Mouse (Mus musculus): ENCODE measurements at regions not wholly inside any gene's neighbourhood (a gene's known extent, or its start where the extent isn't known, plus 50 kb on each side); places are given as distances from the start of the nearest gene placed in this dataset.

DNA sequence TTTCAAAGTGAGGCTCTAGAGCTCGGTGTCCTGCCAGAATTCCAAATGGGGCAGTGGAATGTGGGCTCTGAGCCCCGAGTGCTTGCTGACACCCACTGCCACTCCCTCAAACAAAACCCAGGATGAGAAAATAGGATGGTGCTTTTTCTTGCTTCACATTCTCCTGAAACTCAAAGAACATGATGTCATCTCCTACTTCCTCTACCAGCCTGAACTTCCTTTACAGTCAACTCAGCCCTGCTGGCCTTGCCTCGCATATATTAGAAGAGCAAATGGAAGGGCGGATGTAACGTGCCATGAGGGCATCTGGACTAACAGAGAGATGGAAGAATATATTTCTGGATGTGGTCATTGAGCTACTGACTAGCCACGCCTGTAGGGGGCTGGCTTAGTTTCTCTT is 309.6 kb downstream of the Rbm26 start:
- H3K27me3 ChIP-seq (ENCODE audit: control insufficient read depth, insufficient read depth, low read depth, low read length) = no peaks in the 10 kb centered on the region
- ATAC-seq (ENCODE audit: low read depth) = no peak
- 54% methylated on average over 6 of the region's 6 CpGs for WGBS (ENCODE audit: insufficient replicate concordance)
- no peak overlapping the region for H3K4me3 ChIP-seq (ENCODE audit: low read depth, low read length)
- no peaks in the 10 kb centered on the region for H3K36me3 ChIP-seq (ENCODE audit: control insufficient read depth, insufficient read depth)
- H3K9ac ChIP-seq (ENCODE audit: low read depth, low read length) = no peak overlapping the region
- no peak overlapping the region for H3K4me2 ChIP-seq (ENCODE audit: low read depth, low read length)
- no peaks in the 10 kb centered on the region for H3K4me1 ChIP-seq (ENCODE audit: control insufficient read depth, low read depth, low read length)
- H3K9me3 ChIP-seq (replicated peaks; ENCODE audit: control insufficient read depth, low read length) = no peaks in the 10 kb centered on the region
- H3K27ac ChIP-seq (ENCODE audit: low read length) = no peak overlapping the region

DNA sequence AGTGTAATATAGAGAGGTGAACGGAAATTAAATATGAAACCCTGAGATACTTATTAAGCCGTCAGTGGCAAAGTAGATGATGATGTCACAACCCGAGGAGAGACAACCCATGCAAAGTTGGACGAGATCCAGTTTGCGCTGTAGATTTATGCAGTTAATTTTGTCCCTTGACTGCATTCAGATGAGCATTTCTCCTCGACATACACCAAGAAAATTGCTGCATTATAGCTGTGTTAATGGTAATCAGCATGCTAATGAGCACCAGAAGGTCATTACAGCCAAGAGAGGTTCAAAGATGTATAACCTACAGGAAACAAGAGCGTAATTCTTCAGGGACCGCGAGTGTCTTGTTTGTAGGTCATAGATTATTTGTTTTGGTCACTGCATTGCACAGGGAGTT is 313.2 kb downstream of the Rbm26 start:
- WGBS (ENCODE audit: insufficient replicate concordance) = 60% methylated on average over 9 of the region's 9 CpGs
- Histone ChIP-seq H3K36me3 (ENCODE audit: control insufficient read depth, insufficient read depth) (no peaks in the 10 kb centered on the region), H3K9me3 (replicated peaks; ENCODE audit: control insufficient read depth, low read length) (no peaks in the 10 kb centered on the region), H3K4me2 (ENCODE audit: low read depth, low read length) (no peak overlapping the region), H3K27me3 (ENCODE audit: control insufficient read depth, insufficient read depth, low read depth, low read length) (no peaks in the 10 kb centered on the region), H3K4me1 (ENCODE audit: control insufficient read depth, low read depth, low read length) (no peaks in the 10 kb centered on the region), H3K4me3 (ENCODE audit: low read depth, low read length) (no peak overlapping the region), H3K27ac (ENCODE audit: low read length) (no peak overlapping the region), H3K9ac (ENCODE audit: low read depth, low read length) (no peak overlapping the region)
- ATAC-seq (ENCODE audit: low read depth) = no peak

DNA sequence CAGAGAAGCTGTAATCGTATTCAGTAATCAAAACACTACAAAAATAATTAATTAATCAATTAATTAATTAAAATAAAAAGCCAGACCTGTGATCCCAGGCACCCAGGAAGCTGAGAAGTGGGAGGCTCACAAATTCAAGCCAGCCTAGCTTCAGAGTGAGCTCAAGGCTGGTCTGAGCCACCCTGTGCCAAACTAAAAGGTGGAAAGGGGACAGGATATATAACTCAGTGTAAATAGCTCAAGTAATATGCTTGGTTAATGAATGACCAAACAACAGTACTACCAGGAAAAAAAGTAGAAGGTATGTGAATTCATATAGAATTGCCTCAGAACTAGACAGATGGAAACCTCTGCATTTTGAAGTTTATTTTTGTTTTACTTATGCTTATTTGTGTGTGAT is 321.2 kb downstream of the Rbm26 start:
- H3K4me2 ChIP-seq (ENCODE audit: low read depth, low read length) = no peak overlapping the region
- no peaks in the 10 kb centered on the region for H3K27me3 ChIP-seq (ENCODE audit: control insufficient read depth, insufficient read depth, low read depth, low read length)
- H3K4me3 ChIP-seq (ENCODE audit: low read depth, low read length) = no peak overlapping the region
- H3K9me3 ChIP-seq (replicated peaks; ENCODE audit: control insufficient read depth, low read length) = no peaks in the 10 kb centered on the region
- H3K4me1 ChIP-seq (ENCODE audit: control insufficient read depth, low read depth, low read length) = no peaks in the 10 kb centered on the region
- 43% methylated on average over 1 of the region's 1 CpGs for WGBS (ENCODE audit: insufficient replicate concordance)
- no peak overlapping the region for H3K9ac ChIP-seq (ENCODE audit: low read depth, low read length)
- ATAC-seq (ENCODE audit: low read depth) = no peak
- no peak overlapping the region for H3K27ac ChIP-seq (ENCODE audit: low read length)
- H3K36me3 ChIP-seq (ENCODE audit: control insufficient read depth, insufficient read depth) = no peaks in the 10 kb centered on the region

DNA sequence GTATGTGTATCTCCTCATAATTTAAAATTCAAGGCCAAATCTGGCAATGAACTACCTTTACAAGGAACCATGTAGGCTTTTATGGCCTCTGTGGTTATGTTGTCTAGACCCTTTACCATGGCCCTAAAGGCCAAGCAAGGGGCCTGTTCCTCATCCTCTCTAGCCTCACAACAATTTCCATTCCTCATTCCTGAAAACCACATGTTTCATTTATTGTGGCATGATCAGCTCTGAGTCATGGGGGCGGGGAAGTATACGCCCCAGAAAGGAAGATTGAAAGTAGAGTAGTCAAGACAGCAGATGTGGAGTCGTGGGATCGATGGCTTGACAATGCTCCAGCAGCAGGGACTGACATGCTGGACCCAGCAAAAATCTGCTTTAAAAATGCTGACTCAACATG is 326.8 kb upstream of the Rnf219 start:
- H3K36me3 ChIP-seq (ENCODE audit: control insufficient read depth, insufficient read depth) = no peaks in the 10 kb centered on the region
- no peak overlapping the region for H3K4me3 ChIP-seq (ENCODE audit: low read depth, low read length)
- H3K4me1 ChIP-seq (ENCODE audit: control insufficient read depth, low read depth, low read length) = no peaks in the 10 kb centered on the region
- H3K4me2 ChIP-seq (ENCODE audit: low read depth, low read length) = no peak overlapping the region
- H3K27ac ChIP-seq (ENCODE audit: low read length) = no peak overlapping the region
- no peaks in the 10 kb centered on the region for H3K9me3 ChIP-seq (replicated peaks; ENCODE audit: control insufficient read depth, low read length)
- H3K27me3 ChIP-seq (ENCODE audit: control insufficient read depth, insufficient read depth, low read depth, low read length) = no peaks in the 10 kb centered on the region
- ATAC-seq (ENCODE audit: low read depth) = no peak
- no peak overlapping the region for H3K9ac ChIP-seq (ENCODE audit: low read depth, low read length)
- WGBS (ENCODE audit: insufficient replicate concordance) = 69% methylated on average over 4 of the region's 4 CpGs

DNA sequence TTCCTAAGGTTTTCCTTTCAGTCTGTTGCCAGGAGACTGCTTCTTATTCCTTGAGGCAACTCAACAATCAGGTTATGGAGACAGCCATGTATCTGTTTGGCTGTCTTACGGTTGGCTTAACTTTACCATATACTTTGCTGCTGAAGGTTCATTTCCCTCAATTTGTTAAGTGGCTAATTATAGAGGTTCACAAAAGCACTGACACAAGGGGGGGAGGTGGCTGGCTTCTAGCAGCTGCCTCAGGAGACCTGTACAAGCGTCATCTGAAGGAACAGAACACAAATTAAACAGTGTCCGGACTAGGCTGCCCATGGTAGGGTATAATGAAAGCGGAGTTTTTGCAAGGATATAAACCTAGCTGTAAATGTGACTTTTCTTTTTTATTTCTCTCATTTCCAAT is 305.0 kb upstream of the Rnf219 start:
- ATAC-seq (ENCODE audit: low read depth) = no peak
- no peaks in the 10 kb centered on the region for H3K27me3 ChIP-seq (ENCODE audit: control insufficient read depth, insufficient read depth, low read depth, low read length)
- H3K4me2 ChIP-seq (ENCODE audit: low read depth, low read length) = no peak overlapping the region
- no peak overlapping the region for H3K27ac ChIP-seq (ENCODE audit: low read length)
- no peaks in the 10 kb centered on the region for H3K36me3 ChIP-seq (ENCODE audit: control insufficient read depth, insufficient read depth)
- H3K4me3 ChIP-seq (ENCODE audit: low read depth, low read length) = no peak overlapping the region
- WGBS (ENCODE audit: insufficient replicate concordance) = 65% methylated on average over 4 of the region's 4 CpGs
- H3K4me1 ChIP-seq (ENCODE audit: control insufficient read depth, low read depth, low read length) = no peaks in the 10 kb centered on the region
- H3K9ac ChIP-seq (ENCODE audit: low read depth, low read length) = no peak overlapping the region
- no peaks in the 10 kb centered on the region for H3K9me3 ChIP-seq (replicated peaks; ENCODE audit: control insufficient read depth, low read length)

DNA sequence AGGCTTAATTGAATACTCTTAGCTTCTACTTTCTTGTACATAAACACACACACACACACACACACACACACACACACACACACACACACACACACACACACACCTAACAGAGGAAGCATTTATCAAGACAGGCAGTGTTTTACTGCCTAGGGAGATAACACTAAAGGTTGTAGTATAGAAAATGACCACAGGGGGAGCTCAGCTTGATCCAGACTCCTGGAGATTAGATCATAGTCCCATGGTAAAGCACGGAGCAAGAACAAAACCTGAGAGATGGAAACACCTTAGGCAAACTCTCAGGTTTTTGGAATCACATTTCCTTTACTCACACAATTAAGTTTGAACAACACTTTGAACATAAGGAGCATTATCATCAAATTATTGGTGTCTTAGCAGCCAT is 302.5 kb upstream of the Rnf219 start:
- ATAC-seq (ENCODE audit: low read depth) = no peak
- no peaks in the 10 kb centered on the region for H3K4me1 ChIP-seq (ENCODE audit: control insufficient read depth, low read depth, low read length)
- WGBS (ENCODE audit: insufficient replicate concordance) = 47% methylated on average over 1 of the region's 1 CpGs
- H3K9me3 ChIP-seq (replicated peaks; ENCODE audit: control insufficient read depth, low read length) = no peaks in the 10 kb centered on the region
- no peak overlapping the region for H3K4me3 ChIP-seq (ENCODE audit: low read depth, low read length)
- H3K9ac ChIP-seq (ENCODE audit: low read depth, low read length) = no peak overlapping the region
- H3K4me2 ChIP-seq (ENCODE audit: low read depth, low read length) = no peak overlapping the region
- H3K27ac ChIP-seq (ENCODE audit: low read length) = no peak overlapping the region
- H3K27me3 ChIP-seq (ENCODE audit: control insufficient read depth, insufficient read depth, low read depth, low read length) = no peaks in the 10 kb centered on the region
- H3K36me3 ChIP-seq (ENCODE audit: control insufficient read depth, insufficient read depth) = no peaks in the 10 kb centered on the region

DNA sequence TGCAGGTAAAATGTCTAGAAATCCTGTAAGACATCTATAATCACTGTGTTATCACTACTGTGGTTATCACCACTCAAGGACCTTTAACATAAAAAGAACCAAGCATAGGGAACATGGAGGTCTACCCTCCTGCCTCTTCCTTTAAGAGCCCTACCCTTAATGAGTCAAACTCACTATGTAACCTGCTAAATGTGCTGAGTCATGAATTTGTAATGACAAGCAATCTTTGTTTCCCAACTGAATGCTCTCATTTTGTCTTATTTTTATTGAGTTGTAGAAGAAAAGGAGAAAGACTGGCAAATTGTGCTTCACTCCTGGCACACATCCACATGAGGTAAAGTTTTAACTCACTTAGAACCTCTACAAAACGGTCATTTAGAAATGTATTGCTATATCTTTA is 301.8 kb upstream of the Rnf219 start:
- Histone ChIP-seq H3K9ac (ENCODE audit: low read depth, low read length) (no peak overlapping the region), H3K4me3 (ENCODE audit: low read depth, low read length) (no peak overlapping the region), H3K27me3 (ENCODE audit: control insufficient read depth, insufficient read depth, low read depth, low read length) (no peaks in the 10 kb centered on the region), H3K27ac (ENCODE audit: low read length) (no peak overlapping the region), H3K4me2 (ENCODE audit: low read depth, low read length) (no peak overlapping the region), H3K9me3 (replicated peaks; ENCODE audit: control insufficient read depth, low read length) (no peaks in the 10 kb centered on the region), H3K36me3 (ENCODE audit: control insufficient read depth, insufficient read depth) (no peaks in the 10 kb centered on the region), H3K4me1 (ENCODE audit: control insufficient read depth, low read depth, low read length) (no peaks in the 10 kb centered on the region)
- no peak for ATAC-seq (ENCODE audit: low read depth)
- 53% methylated on average over 1 of the region's 1 CpGs for WGBS (ENCODE audit: insufficient replicate concordance)

DNA sequence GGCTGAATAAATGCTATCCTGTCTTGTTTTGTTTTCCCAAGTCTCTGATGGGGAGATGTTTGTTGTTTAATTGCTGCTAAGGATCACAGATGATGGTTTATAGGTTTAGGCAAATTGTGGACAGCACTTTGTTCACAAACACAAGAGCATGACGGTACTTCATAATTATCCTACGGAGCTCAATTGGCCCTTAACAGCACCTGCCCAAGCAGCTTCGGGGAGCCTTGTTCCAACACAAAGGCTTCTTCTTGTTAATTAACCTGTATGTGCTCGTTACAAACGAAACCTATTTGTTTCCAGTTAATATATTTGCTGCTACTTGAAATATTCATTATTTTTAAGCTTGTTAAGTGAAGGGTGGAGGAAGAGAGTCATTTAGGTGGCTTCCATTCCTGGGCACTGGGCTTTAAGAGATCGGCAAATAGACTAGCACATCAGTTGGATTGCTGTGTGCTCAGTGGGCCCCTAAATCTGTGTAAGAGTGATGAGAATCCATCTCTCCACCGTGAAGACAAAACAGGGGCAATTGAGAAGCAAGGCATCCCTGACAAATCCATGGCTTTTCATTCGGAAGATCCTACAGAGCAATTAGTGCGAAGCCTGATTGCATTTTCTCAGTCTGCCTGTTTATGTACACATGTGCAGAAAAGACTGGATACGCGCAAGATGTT is 299.6 kb upstream of the Rnf219 start:
- ATAC-seq (ENCODE audit: low read depth) = no peak
- Histone ChIP-seq H3K27ac (ENCODE audit: low read length) (no peak overlapping the region), H3K9ac (ENCODE audit: low read depth, low read length) (no peak overlapping the region), H3K4me1 (ENCODE audit: control insufficient read depth, low read depth, low read length) (no peaks in the 10 kb centered on the region), H3K4me3 (ENCODE audit: low read depth, low read length) (no peak overlapping the region), H3K9me3 (replicated peaks; ENCODE audit: control insufficient read depth, low read length) (no peaks in the 10 kb centered on the region), H3K36me3 (ENCODE audit: control insufficient read depth, insufficient read depth) (no peaks in the 10 kb centered on the region), H3K27me3 (ENCODE audit: control insufficient read depth, insufficient read depth, low read depth, low read length) (no peaks in the 10 kb centered on the region), H3K4me2 (ENCODE audit: low read depth, low read length) (no peak overlapping the region)
- WGBS (ENCODE audit: insufficient replicate concordance) = 66% methylated on average over 11 of the region's 11 CpGs

DNA sequence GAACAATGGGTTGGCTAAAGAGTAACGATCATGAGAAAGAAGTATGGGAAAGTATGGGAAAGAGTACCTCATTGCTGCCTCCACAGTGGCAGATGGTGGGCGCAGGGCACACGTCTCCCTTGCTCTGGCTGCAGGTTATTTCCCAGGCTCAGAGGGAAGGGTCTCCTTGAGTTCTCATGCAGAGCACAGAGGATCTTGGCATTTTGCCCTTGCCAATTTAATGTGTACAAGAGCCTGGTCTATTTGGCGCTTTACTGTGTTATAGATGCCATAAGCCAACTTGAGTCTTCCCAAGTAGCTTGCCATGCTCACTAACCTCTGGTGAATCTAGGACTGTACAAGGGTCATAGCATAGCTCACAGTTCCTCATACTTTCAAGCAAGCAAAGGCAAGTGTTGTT is 296.7 kb upstream of the Rnf219 start:
- WGBS (ENCODE audit: insufficient replicate concordance) = 70% methylated on average over 4 of the region's 4 CpGs
- no peak overlapping the region for H3K9ac ChIP-seq (ENCODE audit: low read depth, low read length)
- no peak overlapping the region for H3K4me2 ChIP-seq (ENCODE audit: low read depth, low read length)
- no peaks in the 10 kb centered on the region for H3K27me3 ChIP-seq (ENCODE audit: control insufficient read depth, insufficient read depth, low read depth, low read length)
- no peaks in the 10 kb centered on the region for H3K9me3 ChIP-seq (replicated peaks; ENCODE audit: control insufficient read depth, low read length)
- H3K4me1 ChIP-seq (ENCODE audit: control insufficient read depth, low read depth, low read length) = no peaks in the 10 kb centered on the region
- no peak for ATAC-seq (ENCODE audit: low read depth)
- no peak overlapping the region for H3K4me3 ChIP-seq (ENCODE audit: low read depth, low read length)
- no peaks in the 10 kb centered on the region for H3K36me3 ChIP-seq (ENCODE audit: control insufficient read depth, insufficient read depth)
- no peak overlapping the region for H3K27ac ChIP-seq (ENCODE audit: low read length)

All from liver, embryonic 16.5 days (tissue).